Mouse (Mus musculus): Measurements from ENCODE around the gene Olfr960. TPM values are rescaled to one million over a fixed set of nuclear protein-coding genes. Genes with fewer than 3 reads are reported as not detected.

Olfr960 gene
- not detected for polyA plus RNA-seq (2015; fragmentation: Illumina TruSeq; extraction: RNeasy Lipid Tissue Mini Kit (QIAGEN cat#74804); ENCODE audit: insufficient read depth, low replicate concordance)

GRCm38 (mm10) chr9:39621073-39621472, at the start of gene Olfr960:
Gene Olfr960 (plus strand): TSS chr9:39621373.

GRCm38 (mm10) chr9:39575469-39575868, 45.7 kb upstream of the Olfr960 start, which contains the start of gene Olfr959:
Gene Olfr959 (minus strand): TSS chr9:39575569.

GRCm38 (mm10) chr9:39603999-39604453, 17.1 kb upstream of the Olfr960 start, which contains the start of gene AW551984:
Gene AW551984 (minus strand): TSS chr9:39604403.

GRCm38 (mm10) chr9:39610355-39610754, 10.8 kb upstream of the Olfr960 start, which contains the start of gene Olfr148:
Gene Olfr148 (plus strand): TSS chr9:39610655.

GRCm38 (mm10) chr9:39644785-39645184, 23.6 kb downstream of the Olfr960 start, which contains the start of gene Olfr961:
Gene Olfr961 (plus strand): TSS chr9:39645085.

GRCm38 (mm10) chr9:39666905-39667304, 45.7 kb downstream of the Olfr960 start, which contains the start of gene Olfr963:
Gene Olfr963 (plus strand): TSS chr9:39667205.

Other genes starting within 250 kb of the Olfr960 start
- gene Olfr951, start 234.0 kb upstream of the Olfr960 start, polyA plus RNA-seq (2015; fragmentation: Illumina TruSeq; extraction: RNeasy Lipid Tissue Mini Kit (QIAGEN cat#74804); ENCODE audit: insufficient read depth, low replicate concordance), result not detected
- not detected for gene Olfr952, start 194.2 kb upstream of the Olfr960 start, polyA plus RNA-seq (2015; fragmentation: Illumina TruSeq; extraction: RNeasy Lipid Tissue Mini Kit (QIAGEN cat#74804); ENCODE audit: insufficient read depth, low replicate concordance)
- gene Olfr954, start 164.7 kb upstream of the Olfr960 start, polyA plus RNA-seq (2015; fragmentation: Illumina TruSeq; extraction: RNeasy Lipid Tissue Mini Kit (QIAGEN cat#74804); ENCODE audit: insufficient read depth, low replicate concordance), result not detected
- gene Olfr955, start 149.4 kb upstream of the Olfr960 start, polyA plus RNA-seq (2015; fragmentation: Illumina TruSeq; extraction: RNeasy Lipid Tissue Mini Kit (QIAGEN cat#74804); ENCODE audit: insufficient read depth, low replicate concordance), result not detected
- not detected for gene Olfr44, start 127.4 kb upstream of the Olfr960 start, polyA plus RNA-seq (2015; fragmentation: Illumina TruSeq; extraction: RNeasy Lipid Tissue Mini Kit (QIAGEN cat#74804); ENCODE audit: insufficient read depth, low replicate concordance)
- gene Olfr957, start 105.6 kb upstream of the Olfr960 start, polyA plus RNA-seq (2015; fragmentation: Illumina TruSeq; extraction: RNeasy Lipid Tissue Mini Kit (QIAGEN cat#74804); ENCODE audit: insufficient read depth, low replicate concordance), result not detected
- gene Olfr958, start 67.3 kb upstream of the Olfr960 start, polyA plus RNA-seq (2015; fragmentation: Illumina TruSeq; extraction: RNeasy Lipid Tissue Mini Kit (QIAGEN cat#74804); ENCODE audit: insufficient read depth, low replicate concordance), result not detected
- not detected for gene Olfr959, start 45.8 kb upstream of the Olfr960 start, polyA plus RNA-seq (2015; fragmentation: Illumina TruSeq; extraction: RNeasy Lipid Tissue Mini Kit (QIAGEN cat#74804); ENCODE audit: insufficient read depth, low replicate concordance)
- 0.11 TPM for gene AW551984, start 17.0 kb upstream of the Olfr960 start, polyA plus RNA-seq (2015; fragmentation: Illumina TruSeq; extraction: RNeasy Lipid Tissue Mini Kit (QIAGEN cat#74804); ENCODE audit: insufficient read depth, low replicate concordance)
- gene Olfr148, start 10.7 kb upstream of the Olfr960 start, polyA plus RNA-seq (2015; fragmentation: Illumina TruSeq; extraction: RNeasy Lipid Tissue Mini Kit (QIAGEN cat#74804); ENCODE audit: insufficient read depth, low replicate concordance), result not detected
- gene Olfr961, start 23.7 kb downstream of the Olfr960 start, polyA plus RNA-seq (2015; fragmentation: Illumina TruSeq; extraction: RNeasy Lipid Tissue Mini Kit (QIAGEN cat#74804); ENCODE audit: insufficient read depth, low replicate concordance), result not detected
- gene Olfr963, start 45.8 kb downstream of the Olfr960 start, polyA plus RNA-seq (2015; fragmentation: Illumina TruSeq; extraction: RNeasy Lipid Tissue Mini Kit (QIAGEN cat#74804); ENCODE audit: insufficient read depth, low replicate concordance), result not detected
- not detected for gene Olfr149, start 85.7 kb downstream of the Olfr960 start, polyA plus RNA-seq (2015; fragmentation: Illumina TruSeq; extraction: RNeasy Lipid Tissue Mini Kit (QIAGEN cat#74804); ENCODE audit: insufficient read depth, low replicate concordance)
- gene Olfr965, start 90.0 kb downstream of the Olfr960 start, polyA plus RNA-seq (2015; fragmentation: Illumina TruSeq; extraction: RNeasy Lipid Tissue Mini Kit (QIAGEN cat#74804); ENCODE audit: insufficient read depth, low replicate concordance), result not detected
- not detected for gene Olfr150, start 109.6 kb downstream of the Olfr960 start, polyA plus RNA-seq (2015; fragmentation: Illumina TruSeq; extraction: RNeasy Lipid Tissue Mini Kit (QIAGEN cat#74804); ENCODE audit: insufficient read depth, low replicate concordance)
- not detected for gene Olfr967, start 124.9 kb downstream of the Olfr960 start, polyA plus RNA-seq (2015; fragmentation: Illumina TruSeq; extraction: RNeasy Lipid Tissue Mini Kit (QIAGEN cat#74804); ENCODE audit: insufficient read depth, low replicate concordance)
- not detected for gene Olfr968, start 161.9 kb downstream of the Olfr960 start, polyA plus RNA-seq (2015; fragmentation: Illumina TruSeq; extraction: RNeasy Lipid Tissue Mini Kit (QIAGEN cat#74804); ENCODE audit: insufficient read depth, low replicate concordance)
- not detected for gene Olfr969, start 169.6 kb downstream of the Olfr960 start, polyA plus RNA-seq (2015; fragmentation: Illumina TruSeq; extraction: RNeasy Lipid Tissue Mini Kit (QIAGEN cat#74804); ENCODE audit: insufficient read depth, low replicate concordance)
- not detected for gene Olfr970, start 187.5 kb downstream of the Olfr960 start, polyA plus RNA-seq (2015; fragmentation: Illumina TruSeq; extraction: RNeasy Lipid Tissue Mini Kit (QIAGEN cat#74804); ENCODE audit: insufficient read depth, low replicate concordance)
- not detected for gene Olfr971, start 215.5 kb downstream of the Olfr960 start, polyA plus RNA-seq (2015; fragmentation: Illumina TruSeq; extraction: RNeasy Lipid Tissue Mini Kit (QIAGEN cat#74804); ENCODE audit: insufficient read depth, low replicate concordance)
- gene Olfr972, start 245.0 kb downstream of the Olfr960 start, polyA plus RNA-seq (2015; fragmentation: Illumina TruSeq; extraction: RNeasy Lipid Tissue Mini Kit (QIAGEN cat#74804); ENCODE audit: insufficient read depth, low replicate concordance), result not detected